Mouse (Mus musculus) c-Kit-positive CD71-positive TER-119-positive erythroid progenitor cells, embryonic 14.5 days (primary cell): ENCODE data around the gene Hsd17b11.
"Not testable (repeated sequence)": the region's sequence is repeated elsewhere in the genome, so short reads cannot be mapped to it uniquely, and the experiment has no call there.

Source experiments
- DNase-seq: peaks from one replicate; pipeline ENCODE4 v3.0.0-alpha.2; 2013; ENCODE audit warnings: low spot score

Hsd17b11 gene

GRCm38 (mm10) chr5:103980705-103981560 lies 40.8 kb downstream of the Hsd17b11 start:
- no peak for DNase-seq

- DNase-seq, result no peak
Measured at GRCm38 (mm10) chr5:103977907-103978570, 43.7 kb downstream of the Hsd17b11 start.

GRCm38 (mm10) chr5:103977297-103977696 lies 44.4 kb downstream of the Hsd17b11 start, which contains the start of gene Hsd17b13:
Gene Hsd17b13 (minus strand): TSS chr5:103977410.
- DNase-seq, result no peak

GRCm38 (mm10) chr5:103975736-103976135 lies 46.0 kb downstream of the Hsd17b11 start:
- no peak for DNase-seq

GRCm38 (mm10) chr5:103972801-103973200 lies 48.9 kb downstream of the Hsd17b11 start:
- no peak for DNase-seq

- no peak for DNase-seq
Measured at GRCm38 (mm10) chr5:103972379-103972778, 49.3 kb downstream of the Hsd17b11 start.

GRCm38 (mm10) chr5:103971051-103971450 lies 50.7 kb downstream of the Hsd17b11 start:
- DNase-seq, result no peak

- DNase-seq, result no peak
Measured at GRCm38 (mm10) chr5:103962935-103963429, 58.7 kb downstream of the Hsd17b11 start.

- DNase-seq, result no peak
Measured at GRCm38 (mm10) chr5:103954638-103955037, 67.1 kb downstream of the Hsd17b11 start.

- no peak for DNase-seq
Measured at GRCm38 (mm10) chr5:103953135-103954083, 68.3 kb downstream of the Hsd17b11 start.

- DNase-seq, result not testable (repeated sequence)
Measured at GRCm38 (mm10) chr5:103950138-103950537, 71.6 kb downstream of the Hsd17b11 start.

- no peak for DNase-seq
Measured at GRCm38 (mm10) chr5:103943183-103943582, 78.5 kb downstream of the Hsd17b11 start.

GRCm38 (mm10) chr5:103939856-103940255 lies 81.9 kb downstream of the Hsd17b11 start:
- DNase-seq, result no peak
